Mouse (Mus musculus) MEL (cell line): ENCODE results near the gene Kdm4a. TPM values are rescaled to one million over a fixed set of nuclear protein-coding genes. Genes with fewer than 3 reads are reported as not detected.

Experiments
- DNase-seq: peaks from one replicate; pipeline ENCODE4 v3.0.0; 2011; ENCODE audit warnings: low read depth, low spot score
- H3K27ac ChIP-seq: 2 replicates; pipeline ENCODE4 v1.5.1; 2012; ENCODE audit warnings: low read depth, mild to moderate bottlenecking, control low read depth, low read length, moderate library complexity; ENCODE audit not compliant: control insufficient read depth
- H3K27me3 ChIP-seq, 2 experiments: fragments of 150-350 bp in 1 of 2; sonication (generic) in 1 of 2; 2 replicates each; pipeline ENCODE4 v1.6.1; 2012; ENCODE audit warnings: low read length in 2 of 2, mild to moderate bottlenecking in 2 of 2, improper control_type of control experiment in 1 of 2, moderate library complexity in 1 of 2; ENCODE audit not compliant: insufficient read depth in 2 of 2, control insufficient read depth in 1 of 2
- H3K36me3 ChIP-seq, 2 experiments: 2 replicates each; pipeline ENCODE4 v1.6.1; 2012 to 2014; ENCODE audit warnings: low read length in 2 of 2, improper control_type of control experiment in 1 of 2, inconsistent platforms in 1 of 2, mild to moderate bottlenecking in 1 of 2; ENCODE audit not compliant: insufficient read depth in 2 of 2, control insufficient read depth in 1 of 2
- H3K4me1 ChIP-seq, 2 experiments: fragments of 150-350 bp in 1 of 2; sonication (generic) in 1 of 2; 2 replicates each; pipeline ENCODE4 v1.6.1; 2012; ENCODE audit warnings: low read length in 2 of 2, improper control_type of control experiment in 1 of 2, mild to moderate bottlenecking in 1 of 2; ENCODE audit not compliant: insufficient read depth in 2 of 2, control insufficient read depth in 1 of 2
- H3K4me3 ChIP-seq, 2 experiments: fragments of 150-350 bp in 1 of 2; sonication (generic) in 1 of 2; 2 replicates each; pipeline ENCODE4 v1.5.1; 2012; ENCODE audit warnings: low read depth in 2 of 2, low read length in 2 of 2, mild to moderate bottlenecking in 2 of 2, moderate library complexity in 2 of 2, control low read depth in 1 of 2, improper control_type of control experiment in 1 of 2; ENCODE audit not compliant: control insufficient read depth in 1 of 2, insufficient read depth in 1 of 2
- H3K79me2 ChIP-seq: 2 replicates; pipeline ENCODE4 v1.6.1; 2012; ENCODE audit warnings: mild to moderate bottlenecking, low read length, moderate library complexity; ENCODE audit not compliant: control insufficient read depth, poor library complexity, insufficient read depth
- H3K9ac ChIP-seq: 2 replicates; pipeline ENCODE4 v1.6.1; 2012; ENCODE audit warnings: low read depth, mild to moderate bottlenecking, control low read depth, low read length, moderate library complexity; ENCODE audit not compliant: control insufficient read depth, poor library complexity, severe bottlenecking
- H3K9me3 ChIP-seq: fragments of 150-350 bp; sonication (generic); replicated peaks from 2 replicates; pipeline ENCODE4 v1.6.1; 2012; ENCODE audit warnings: mild to moderate bottlenecking, low read length, improper control_type of control experiment, moderate library complexity; ENCODE audit not compliant: insufficient read depth
- BHLHE40 ChIP-seq: IDR thresholded peaks from 2 replicates; pipeline ENCODE4 v1.6.1; 2012; ENCODE audit warnings: low read depth, mild to moderate bottlenecking, inconsistent platforms, low read length, improper control_type of control experiment, borderline replicate concordance
- ELF1 ChIP-seq: IDR thresholded peaks from 2 replicates; pipeline ENCODE4 v1.6.1; 2014; ENCODE audit warnings: low read depth, mild to moderate bottlenecking, inconsistent platforms, low read length, improper control_type of control experiment, moderate library complexity
- EP300 ChIP-seq, 2 experiments: IDR thresholded peaks; 2 replicates each; pipeline ENCODE4 v1.6.1; 2011; ENCODE audit warnings: improper control_type of control experiment in 2 of 2, low read length in 2 of 2, low read depth in 1 of 2, mild to moderate bottlenecking in 1 of 2
- ETS1 ChIP-seq: IDR thresholded peaks from 2 replicates; pipeline ENCODE4 v1.6.1; 2012; ENCODE audit warnings: low read depth, mild to moderate bottlenecking, inconsistent platforms, low read length, improper control_type of control experiment, moderate library complexity
- GABPA ChIP-seq: IDR thresholded peaks from 2 replicates; pipeline ENCODE4 v1.6.1; 2012; ENCODE audit warnings: low read depth, mild to moderate bottlenecking, inconsistent platforms, low read length, improper control_type of control experiment, moderate library complexity
- GATA1 ChIP-seq: IDR thresholded peaks from 2 replicates; pipeline ENCODE4 v1.6.1; 2011; ENCODE audit warnings: low read depth, low read length, improper control_type of control experiment
- MXI1 ChIP-seq: IDR thresholded peaks from 2 replicates; pipeline ENCODE4 v1.6.1; 2011; ENCODE audit warnings: mild to moderate bottlenecking, low read depth, low read length, improper control_type of control experiment
- MYB ChIP-seq: IDR thresholded peaks from 2 replicates; pipeline ENCODE4 v1.6.1; 2011; ENCODE audit warnings: mild to moderate bottlenecking, low read depth, low read length, improper control_type of control experiment
- POLR2AphosphoS5 ChIP-seq: IDR thresholded peaks from 2 replicates; pipeline ENCODE4 v1.6.1; 2012; ENCODE audit warnings: low read depth, borderline replicate concordance, mild to moderate bottlenecking, inconsistent platforms, low read length, moderate library complexity, mixed read lengths
- RCOR1 ChIP-seq: IDR thresholded peaks from 2 replicates; pipeline ENCODE4 v1.6.1; 2012; ENCODE audit warnings: low read depth, mild to moderate bottlenecking, inconsistent platforms, low read length, improper control_type of control experiment
- SMC3 ChIP-seq: IDR thresholded peaks from 2 replicates; pipeline ENCODE4 v1.6.1; 2011; ENCODE audit warnings: low read depth, low read length, improper control_type of control experiment
- TCF12 ChIP-seq: IDR thresholded peaks from 2 replicates; pipeline ENCODE4 v1.6.1; 2014; ENCODE audit warnings: low read depth, mild to moderate bottlenecking, inconsistent platforms, low read length, improper control_type of control experiment, moderate library complexity
- UBTF ChIP-seq: IDR thresholded peaks from 2 replicates; pipeline ENCODE4 v1.6.1; 2012; ENCODE audit warnings: low read depth, mild to moderate bottlenecking, inconsistent platforms, low read length, improper control_type of control experiment, moderate library complexity, borderline replicate concordance; ENCODE audit not compliant: insufficient read depth
- USF2 ChIP-seq, 2 experiments: IDR thresholded peaks; 2 replicates each; pipeline ENCODE4 v1.6.1; 2011 to 2012; ENCODE audit warnings: improper control_type of control experiment in 2 of 2, low read length in 2 of 2, borderline replicate concordance in 1 of 2, inconsistent platforms in 1 of 2, low read depth in 1 of 2, mild to moderate bottlenecking in 1 of 2; ENCODE audit not compliant: insufficient read depth in 1 of 2
- ZC3H11A ChIP-seq: IDR thresholded peaks from 2 replicates; pipeline ENCODE4 v1.6.1; 2012; ENCODE audit warnings: low read depth, mild to moderate bottlenecking, inconsistent platforms, low read length, improper control_type of control experiment
- ZNF384 ChIP-seq: IDR thresholded peaks from 2 replicates; pipeline ENCODE4 v1.6.1; 2012; ENCODE audit warnings: low read depth, mild to moderate bottlenecking, inconsistent platforms, low read length, improper control_type of control experiment
- polyA plus RNA-seq, 2 experiments: library from polyadenylated mRNA; stranded (reverse) in 1 of 2; unstranded in 1 of 2; fragments of >175 nt in 1 of 2; fragments of >200 nt in 1 of 2; gene quantifications; 2 replicates each; pipeline versions ENCODE4 v1.2.1 to v1.2.4; 2012; ENCODE audit warnings: low replicate concordance in 2 of 2, low read depth in 1 of 2; ENCODE audit not compliant: insufficient read length in 2 of 2, insufficient read depth in 1 of 2, missing spikeins in 1 of 2
- total RNA-seq: library from RNA; depleted of rRNA; stranded (reverse); fragments of 300-350 nt; gene quantifications from 2 replicates; pipeline ENCODE4 v1.2.3, GENCODE M21; 2012

Kdm4a gene
- total and polyA plus RNA-seq, 3 experiments = 31.4 to 49.6 TPM; not detected in 1

GRCm38 (mm10) chr4:118099637-118100364 lies 80.0 kb downstream of the Kdm4a start:
- no peaks in the 10 kb centered on the region for H3K27me3 ChIP-seq
- peak overlapping the region; percentile 41; the same call in 1 of the 2 replicates for H3K27ac ChIP-seq
- H3K4me1 ChIP-seq = peaks cover 13 to 17% of the 10 kb centered on the region in 2 experiments
- H3K9me3 ChIP-seq = no peaks in the 10 kb centered on the region
- no peak overlapping the region for H3K9ac ChIP-seq
- TF ChIP-seq ZNF384 (no peak), GATA1 (0 out of 2 replicates have a peak, but pooled peaks have one; percentile 7), GABPA (no peak), UBTF (no peak), ELF1 (peak; percentile 22; the same call in 1 of the 2 replicates), USF2 (IDR thresholded peaks at IDR 0.05; ENCODE audit: borderline replicate concordance in 1 of 2, insufficient read depth in 1 of 2, low read depth in 1 of 2, low read length in 2 of 2) (no peak), BHLHE40 (no peak)
- no peaks in the 10 kb centered on the region for H3K79me2 ChIP-seq
- H3K36me3 ChIP-seq = peaks cover 0 to 18% of the 10 kb centered on the region in 2 experiments; a peak in 3 of 4 replicates
- peak; percentile 56 for DNase-seq
- no peak overlapping the region for H3K4me3 ChIP-seq

GRCm38 (mm10) chr4:118098571-118098970 lies 81.3 kb downstream of the Kdm4a start:
- DNase-seq = no peak
- Histone ChIP-seq H3K4me1 (peaks cover 13 to 17% of the 10 kb centered on the region in 2 experiments), H3K27me3 (no peaks in the 10 kb centered on the region), H3K9me3 (no peaks in the 10 kb centered on the region), H3K79me2 (no peaks in the 10 kb centered on the region)
- TF ChIP-seq ELF1 = no peak
- no peak for TF ChIP-seq POLR2AphosphoS5
- TF ChIP-seq MXI1 = no peak
- no peak for TF ChIP-seq ZC3H11A
- TF ChIP-seq TCF12 = no peak
- TF ChIP-seq RCOR1 = no peak
- no peak for TF ChIP-seq SMC3
- TF ChIP-seq ETS1 = no peak
- TF ChIP-seq EP300 (IDR thresholded peaks at IDR 0.05; ENCODE audit: low read depth in 1 of 2, low read length in 2 of 2) = no peak
- TF ChIP-seq ZNF384 = no peak
- TF ChIP-seq MYB = no peak
- TF ChIP-seq, all 39 proteins: peak for 0
- Histone ChIP-seq H3K36me3 (peaks cover 0 to 18% of the 10 kb centered on the region in 2 experiments; a peak in 3 of 4 replicates), H3K27ac (no peak overlapping the region), H3K4me3 (no peak overlapping the region), H3K9ac (no peak overlapping the region)
